ENCODE assay signal across 29 mouse cellular contexts in the genomic region with DNA sequence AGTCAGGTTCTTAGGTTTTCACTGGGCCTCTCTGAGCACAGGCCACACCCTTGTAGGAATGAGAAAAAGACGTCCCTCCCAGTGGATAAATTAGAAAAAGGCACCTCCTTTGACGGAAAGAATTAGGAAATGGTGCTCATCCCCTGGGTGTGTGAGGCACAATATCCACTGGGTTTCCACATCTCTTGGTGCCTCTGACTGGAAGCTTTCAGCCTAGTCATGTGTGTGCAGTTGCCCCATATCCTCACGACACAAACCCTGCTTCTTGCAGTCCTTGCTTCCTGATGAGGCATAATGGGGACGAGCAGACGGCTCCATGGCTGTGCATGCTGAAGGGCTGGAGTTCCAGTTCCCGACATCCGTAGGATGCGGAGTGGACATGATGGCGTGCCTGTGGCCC. TPM values are rescaled to one million over a fixed set of nuclear protein-coding genes. Genes with fewer than 3 reads are reported as not detected.
"Had no signal": no experiment of that assay in that cellular context is flagged by ENCODE, and none has a peak within 500 bp of the region (broad histone marks: within the 10 kb centered on the region; RNA-seq: fewer than 3 reads in every experiment).

No protein-coding gene starts in this region.

- H3K4me1 ChIP-seq: kidney, embryonic 15.5 days; limb, embryonic 12.5 days; limb, embryonic 15.5 days; liver, embryonic 15.5 days; megakaryocyte, embryonic 14.5 days; midbrain, embryonic 10.5 days; midbrain, embryonic 13.5 days had no signal

- H3K9me3 ChIP-seq: kidney, embryonic 15.5 days; limb, embryonic 12.5 days; limb, embryonic 15.5 days; liver, embryonic 15.5 days; midbrain, embryonic 10.5 days; midbrain, embryonic 13.5 days had no signal

- H3K4me3 ChIP-seq: kidney, embryonic 15.5 days; left cerebral cortex, adult 2 months; limb, embryonic 12.5 days; limb, embryonic 15.5 days; liver, embryonic 15.5 days; megakaryocyte, embryonic 14.5 days; midbrain, embryonic 10.5 days; midbrain, embryonic 13.5 days; myocyte had no signal

- H3K27me3 ChIP-seq: limb, embryonic 15.5 days; liver, embryonic 15.5 days; midbrain, embryonic 13.5 days had no signal

- H3K27ac ChIP-seq: kidney, embryonic 15.5 days; left cerebral cortex, adult 2 months; limb, embryonic 12.5 days; limb, embryonic 15.5 days; liver, embryonic 15.5 days; midbrain, embryonic 10.5 days; midbrain, embryonic 13.5 days; stomach, postnatal 0 days had no signal

- DNase-seq: kidney, adult 11 months; kidney, adult 8-10 months; kidney, postnatal 10 days; kidney, postnatal 36 days; layer of hippocampus, postnatal 36 days; lung, adult 2 months; lung, postnatal 14 days; lung, postnatal 4 days; right cerebral cortex, adult 18-20 months; right cerebral cortex, postnatal 14 days; right cerebral cortex, postnatal 4 days; thymus, adult 2 months; thymus, postnatal 25 days had no signal

- H3K36me3 ChIP-seq: kidney, embryonic 15.5 days; limb, embryonic 12.5 days; limb, embryonic 15.5 days; liver, embryonic 15.5 days; midbrain, embryonic 10.5 days; midbrain, embryonic 13.5 days had no signal

- H3K4me2 ChIP-seq: kidney, embryonic 15.5 days; limb, embryonic 12.5 days; limb, embryonic 15.5 days; liver, embryonic 11.5 days; liver, embryonic 15.5 days; midbrain, embryonic 13.5 days had no signal

- H3K9ac ChIP-seq: kidney, embryonic 15.5 days; limb, embryonic 12.5 days; limb, embryonic 15.5 days; liver, embryonic 15.5 days; midbrain, embryonic 13.5 days had no signal

- ATAC-seq: midbrain, embryonic 13.5 days; midbrain, embryonic 16.5 days had no signal

RNA-seq across cellular contexts. Expression of a gene that starts 29.9 kb away (rescaled TPM):
- total RNA-seq: monocyte, adult 5-6 weeks had no signal
- polyA plus RNA-seq: kidney, embryonic 15.5 days; liver, embryonic 11.5 days; lung, adult 2 months; midbrain, embryonic 10.5 days; myocyte; neural tube, embryonic 11.5 days; neural tube, embryonic 14.5 days; stomach, embryonic 14.5 days; thymus, adult 2 months had no signal
